Mouse (Mus musculus) midbrain, postnatal 0 days (tissue): Measurements from ENCODE around the gene Pphln1. TPM values are rescaled to one million over a fixed set of nuclear protein-coding genes. Genes with fewer than 3 reads are reported as not detected.

ENCODE experiments used
- ATAC-seq: fragments of 200-750 bp; cut with Nextera tagmentation; 2 replicates; pipeline ENCODE4 v1.8.0; 2017; ENCODE audit warnings: moderate number of reproducible peaks, mild to moderate bottlenecking, moderate TSS enrichment, moderate library complexity; ENCODE audit not compliant: low FRiP score
- DNase-seq: peaks from one replicate; pipeline ENCODE4 v3.0.0-alpha.2; 2015; ENCODE audit warnings: low spot score
- H3K27ac ChIP-seq: fragments of 300-500 bp; sonication (generic); 2 replicates; pipeline ENCODE4 v1.5.1; 2014; ENCODE audit warnings: low read depth, mild to moderate bottlenecking, low read length, mixed read lengths
- H3K27me3 ChIP-seq: fragments of 300-500 bp; sonication (generic); 2 replicates; pipeline ENCODE4 v1.6.1; 2014; ENCODE audit warnings: low read length, control low read depth, mixed read lengths; ENCODE audit not compliant: insufficient read depth
- H3K36me3 ChIP-seq: fragments of 300-500 bp; sonication (generic); 2 replicates; pipeline ENCODE4 v1.6.1; 2014; ENCODE audit warnings: low read length, control low read depth, mixed read lengths; ENCODE audit not compliant: insufficient read depth
- H3K4me1 ChIP-seq: fragments of 300-500 bp; sonication (generic); 2 replicates; pipeline ENCODE4 v1.6.1; 2014; ENCODE audit warnings: mild to moderate bottlenecking, control low read depth, antibody characterized with exemption, low read length, mixed read lengths; ENCODE audit not compliant: insufficient read depth
- H3K4me2 ChIP-seq: fragments of 300-500 bp; sonication (generic); 2 replicates; pipeline ENCODE4 v1.6.1; 2014; ENCODE audit warnings: low read depth, mild to moderate bottlenecking, low read length, mixed read lengths; ENCODE audit not compliant: poor library complexity, severe bottlenecking
- H3K4me3 ChIP-seq: fragments of 300-500 bp; sonication (generic); 2 replicates; pipeline ENCODE4 v1.5.1; 2014; ENCODE audit warnings: low read depth, mild to moderate bottlenecking, low read length, moderate library complexity
- H3K9ac ChIP-seq: fragments of 300-500 bp; sonication (generic); replicated peaks from 2 replicates; pipeline ENCODE4 v1.6.1; 2014; ENCODE audit warnings: mild to moderate bottlenecking, low read length, moderate library complexity, mixed read lengths; ENCODE audit not compliant: poor library complexity, severe bottlenecking
- H3K9me3 ChIP-seq: fragments of 300-500 bp; sonication (generic); 2 replicates; pipeline ENCODE4 v1.6.1; 2016; ENCODE audit warnings: low read length, control low read depth
- CTCF ChIP-seq: IDR thresholded peaks from 2 replicates; pipeline ENCODE4 v1.5.1; 2016; ENCODE audit warnings: antibody characterized with exemption, mild to moderate bottlenecking
- WGBS: fragments of 180-500 bp; shearing (Covaris S2); extraction: QIAGEN DNeasy Blood & Tissue Kit; methylation state at CpG from one replicate; pipeline ENCODE4 v1.1.7; 2014; 5-methylcytosine and 5-hydroxymethylcytosine counted together
- polyA plus RNA-seq: library from polyadenylated mRNA; unstranded; fragments of >200 nt; fragmentation: Nextera tagmentation; extraction: Ambion mirVana; gene quantifications from 2 replicates; pipeline ENCODE4 v1.2.1, GENCODE M21; 2015
- total RNA-seq: library from RNA; depleted of rRNA; stranded (reverse); fragments of >200 nt; gene quantifications from 2 replicates; pipeline ENCODE4 v1.2.3, GENCODE M21; 2014

Pphln1 gene
- total and polyA plus RNA-seq, 2 experiments from 2014 or later, result 19.7 to 35.2 TPM

DNA sequence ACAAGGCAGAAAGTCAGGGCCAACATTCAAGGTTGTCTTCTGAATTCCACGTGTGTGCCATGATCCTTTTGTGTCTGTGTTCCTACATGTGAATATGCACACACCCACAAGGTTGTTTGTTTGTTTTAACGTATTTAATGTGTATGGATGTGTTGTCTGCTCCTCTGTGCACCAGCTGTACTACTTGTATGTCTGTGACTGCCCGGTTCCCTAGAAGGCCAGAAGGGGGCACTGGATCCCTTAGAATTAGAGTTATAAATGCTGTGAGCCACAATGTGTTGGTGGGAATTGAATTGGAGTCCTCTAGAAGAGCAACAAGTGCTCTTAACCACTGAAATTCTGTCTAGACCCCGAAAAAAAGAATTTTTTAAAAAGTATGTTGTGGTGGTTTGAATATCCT lies 44.1 kb downstream of the Pphln1 start:
- Histone ChIP-seq H3K4me2 (no peak overlapping the region), H3K27me3 (no peaks in the 10 kb centered on the region), H3K4me1 (no peaks in the 10 kb centered on the region), H3K27ac (no peak overlapping the region), H3K36me3 (peaks cover 6% of the 10 kb centered on the region; the same call in 1 of the 2 replicates), H3K9me3 (no peaks in the 10 kb centered on the region), H3K9ac (no peak overlapping the region), H3K4me3 (no peak overlapping the region)
- ATAC-seq (no peak), DNase-seq (peak; percentile 8)
- TF ChIP-seq CTCF, result peak; percentile 30
- 96% methylated on average over 4 of the region's 4 CpGs for WGBS

GRCm38 (mm10) chr15:93443676-93444075 lies 45.5 kb downstream of the Pphln1 start:
- ATAC-seq, result no peak
- H3K4me1 ChIP-seq, result no peaks in the 10 kb centered on the region
- DNase-seq, result no peak
- TF ChIP-seq CTCF, result no peak
- H3K36me3 ChIP-seq, result peaks cover 6% of the 10 kb centered on the region; the same call in 1 of the 2 replicates
- no peaks in the 10 kb centered on the region for H3K9me3 ChIP-seq
- H3K9ac ChIP-seq, result no peak overlapping the region
- H3K4me3 ChIP-seq, result no peak overlapping the region
- no peak overlapping the region for H3K4me2 ChIP-seq
- whole genome bisulfite sequencing, result 93% methylated on average over 6 of the region's 6 CpGs
- no peaks in the 10 kb centered on the region for H3K27me3 ChIP-seq
- H3K27ac ChIP-seq, result no peak overlapping the region

DNA sequence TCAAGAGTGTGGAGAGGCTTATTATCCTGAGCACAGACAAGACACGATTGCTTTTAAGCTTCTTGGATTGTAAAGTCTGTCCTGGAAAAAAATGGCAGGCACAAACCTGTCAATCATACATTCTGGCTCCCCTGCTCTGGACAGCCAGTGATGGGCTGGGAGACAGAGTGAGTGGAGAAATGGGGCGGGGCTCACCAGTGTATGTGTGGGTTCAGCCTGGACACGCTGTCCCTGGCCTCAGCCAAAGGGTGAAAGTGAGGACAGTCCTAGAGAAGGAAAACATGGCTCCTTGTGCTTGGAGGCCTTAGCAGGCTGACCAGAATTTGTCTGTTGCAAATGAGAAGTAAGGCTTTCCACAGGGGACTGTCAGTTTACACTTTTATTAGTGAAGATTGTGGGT lies 50.7 kb downstream of the Pphln1 start:
- 87% methylated on average over 3 of the region's 3 CpGs for WGBS
- Histone ChIP-seq H3K27me3 (no peaks in the 10 kb centered on the region), H3K27ac (no peak overlapping the region), H3K9ac (no peak overlapping the region), H3K4me2 (no peak overlapping the region), H3K4me3 (no peak overlapping the region), H3K4me1 (no peaks in the 10 kb centered on the region), H3K9me3 (no peaks in the 10 kb centered on the region), H3K36me3 (peaks cover 2% of the 10 kb centered on the region; the same call in 1 of the 2 replicates)
- no peak for TF ChIP-seq CTCF
- ATAC-seq (no peak), DNase-seq (no peak)

DNA sequence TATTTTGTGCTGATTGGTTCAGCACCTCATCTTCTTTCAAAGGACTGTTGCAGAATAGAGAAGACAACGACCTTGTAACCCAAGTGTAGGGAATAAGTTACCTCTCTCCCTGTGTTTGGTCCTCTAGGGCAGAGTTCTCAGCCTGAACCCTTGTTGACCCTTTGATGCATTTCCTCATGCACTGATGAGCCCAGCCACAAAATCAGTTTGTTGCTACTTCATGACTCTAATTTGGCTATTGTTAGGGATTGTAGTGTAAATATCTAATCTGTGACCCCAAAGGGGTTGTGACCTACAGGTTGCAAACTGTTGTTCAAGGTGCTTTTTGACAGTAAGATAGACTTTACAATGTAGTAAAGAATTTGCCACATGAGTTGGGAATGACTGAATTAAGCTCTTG lies 55.1 kb downstream of the Pphln1 start:
- ATAC-seq, result no peak
- WGBS, result 82% methylated on average over 1 of the region's 1 CpGs

GRCm38 (mm10) chr15:93456005-93456404 lies 57.9 kb downstream of the Pphln1 start:
- H3K4me3 ChIP-seq, result no peak overlapping the region
- no peak overlapping the region for H3K4me2 ChIP-seq
- no peak overlapping the region for H3K27ac ChIP-seq
- no peak for DNase-seq
- no peaks in the 10 kb centered on the region for H3K27me3 ChIP-seq
- no peaks in the 10 kb centered on the region; the same call in 1 of the 2 replicates for H3K36me3 ChIP-seq
- H3K4me1 ChIP-seq, result no peaks in the 10 kb centered on the region
- no peak for ATAC-seq
- H3K9ac ChIP-seq, result no peak overlapping the region
- H3K9me3 ChIP-seq, result no peaks in the 10 kb centered on the region
- TF ChIP-seq CTCF, result peak; percentile 40

More for the DNA sequence above, 55.1 kb downstream of the Pphln1 start:
- no peak for DNase-seq
- Histone ChIP-seq H3K36me3 (no peaks in the 10 kb centered on the region; the same call in none of the 2 replicates), H3K4me3 (no peak overlapping the region), H3K4me1 (no peaks in the 10 kb centered on the region), H3K9me3 (no peaks in the 10 kb centered on the region), H3K27me3 (no peaks in the 10 kb centered on the region), H3K4me2 (no peak overlapping the region), H3K9ac (no peak overlapping the region), H3K27ac (no peak overlapping the region)
- no peak for TF ChIP-seq CTCF

GRCm38 (mm10) chr15:93459422-93459821 lies 61.3 kb downstream of the Pphln1 start:
- no peak for TF ChIP-seq CTCF

More at GRCm38 (mm10) chr15:93459422-93459821, 61.3 kb downstream of the Pphln1 start:
- H3K9me3 ChIP-seq, result no peaks in the 10 kb centered on the region
- no peak overlapping the region for H3K27ac ChIP-seq
- no peaks in the 10 kb centered on the region; the same call in 1 of the 2 replicates for H3K36me3 ChIP-seq
- no peak overlapping the region for H3K4me2 ChIP-seq
- 72% methylated on average over 5 of the region's 5 CpGs for WGBS
- H3K27me3 ChIP-seq, result no peaks in the 10 kb centered on the region
- H3K4me1 ChIP-seq, result no peaks in the 10 kb centered on the region
- DNase-seq, result no peak
- no peak for ATAC-seq
- H3K9ac ChIP-seq, result no peak overlapping the region
- H3K4me3 ChIP-seq, result no peak overlapping the region
